Mouse (Mus musculus) kidney, adult 2 months (tissue): Measurements from ENCODE around the gene Car12. TPM values are rescaled to one million over a fixed set of nuclear protein-coding genes. Genes with fewer than 3 reads are reported as not detected.

ENCODE experiments used
- DNase-seq: peaks from one replicate; pipeline ENCODE4 v3.0.0; 2021
- H3K27ac ChIP-seq: fragments of 200-500 bp; 2 replicates; pipeline ENCODE4 v1.5.1; 2012; ENCODE audit warnings: low read depth, low read length, control low read depth, inconsistent platforms; ENCODE audit not compliant: insufficient read depth
- H3K27me3 ChIP-seq: fragments of 200-500 bp; replicated peaks from 2 replicates; pipeline ENCODE4 v1.6.1; 2012; ENCODE audit warnings: mild to moderate bottlenecking, moderate library complexity, low read length, inconsistent platforms; ENCODE audit not compliant: control insufficient read depth, insufficient read depth
- H3K36me3 ChIP-seq: fragments of 200-500 bp; 2 replicates; pipeline ENCODE4 v1.6.1; 2012; ENCODE audit warnings: mild to moderate bottlenecking, moderate library complexity, low read length, inconsistent platforms; ENCODE audit not compliant: control insufficient read depth, insufficient read depth
- H3K4me1 ChIP-seq: fragments of 200-500 bp; 2 replicates; pipeline ENCODE4 v1.6.1; 2011; ENCODE audit warnings: low read length; ENCODE audit not compliant: control insufficient read depth, insufficient read depth
- H3K4me3 ChIP-seq: fragments of 200-500 bp; 2 replicates; pipeline ENCODE4 v1.5.1; 2011; ENCODE audit warnings: mild to moderate bottlenecking, low read depth, low read length, control low read depth; ENCODE audit not compliant: insufficient read depth
- CTCF ChIP-seq: fragments of 200-500 bp; conservative IDR thresholded peaks from 2 replicates; pipeline ENCODE4 v1.5.1; 2011; ENCODE audit warnings: low read depth, mild to moderate bottlenecking, control low read depth, low read length, moderate library complexity, mixed read lengths; ENCODE audit not compliant: insufficient read depth, insufficient read length
- POLR2A ChIP-seq: fragments of 200-500 bp; IDR thresholded peaks from one replicate; pipeline ENCODE4 v1.6.1; 2011; ENCODE audit warnings: low read depth, low read length, control low read depth
- WGBS: fragments of 180-500 bp; shearing (Covaris S2); methylation state at CpG from one replicate; pipeline ENCODE4 v1.1.7; 2018; 5-methylcytosine and 5-hydroxymethylcytosine counted together
- polyA plus RNA-seq: library from polyadenylated mRNA; depleted of rRNA; stranded (reverse); fragments of >200 nt; gene quantifications from 2 replicates; pipeline ENCODE4 v1.2.3, GENCODE M21; 2012; rRNA removed

Gene Car12
- 295 and 328 TPM in 2 replicates for polyA plus RNA-seq

DNA sequence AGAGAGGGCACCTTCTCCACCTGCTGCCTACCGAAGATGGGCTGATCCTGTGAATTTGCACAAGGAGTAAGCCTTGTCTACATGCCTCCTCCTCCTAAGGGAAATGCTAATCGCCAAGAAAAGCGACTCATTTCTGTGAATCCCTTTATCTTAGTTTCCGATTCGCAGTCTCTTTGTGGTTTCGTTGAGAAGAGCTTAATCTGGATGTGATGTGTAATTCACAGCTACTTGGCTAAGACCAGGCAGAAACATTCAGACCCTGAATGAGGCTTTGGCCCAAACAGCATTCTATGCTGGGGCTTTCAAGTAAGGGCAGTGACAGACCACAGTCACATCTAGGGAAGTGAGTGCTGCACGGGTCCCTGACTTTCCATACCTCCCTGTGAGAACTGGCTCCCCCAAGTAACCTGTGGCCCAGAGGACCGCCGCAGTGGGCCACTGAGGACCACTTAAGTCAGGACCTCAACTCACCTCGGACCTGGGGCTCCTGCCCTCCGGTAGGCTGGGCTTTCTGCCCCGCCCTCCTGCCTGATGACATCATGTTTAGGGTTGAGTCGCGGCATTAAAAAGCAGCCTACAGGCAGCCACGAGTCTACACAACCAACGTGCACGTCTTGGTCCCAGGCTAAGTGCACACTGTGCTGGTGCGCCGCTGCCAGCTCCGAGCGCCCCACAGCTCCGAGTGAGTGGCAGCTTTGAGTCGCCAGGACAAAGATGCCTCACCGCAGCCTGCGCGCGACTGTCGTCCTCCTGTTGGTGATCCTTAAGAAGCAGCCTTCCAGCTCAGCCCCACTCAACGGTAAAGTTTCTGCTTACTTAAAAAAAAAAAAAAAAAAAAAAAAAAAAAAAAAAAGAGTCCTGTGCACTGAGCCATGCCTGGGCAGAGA is at the start of gene Car12:
Car12 (plus strand) TSS at position 552 of the 887 bp plus-strand sequence.
- DNase-seq: peak; percentile 72
- 15% methylated on average over 29 of the region's 29 CpGs for WGBS
- peak within 1 kb of the TSS; percentile 95 for H3K27ac ChIP-seq
- peaks cover 9% of the 10 kb centered on the region; the same call in 1 of the 2 replicates for H3K4me1 ChIP-seq
- TF ChIP-seq CTCF (no peak), POLR2A (peak; percentile 83)
- H3K4me3 ChIP-seq: peak within 1 kb of the TSS; percentile 48
- no peaks in the 10 kb centered on the region for H3K27me3 ChIP-seq
- H3K36me3 ChIP-seq: no peaks in the 10 kb centered on the region

DNA sequence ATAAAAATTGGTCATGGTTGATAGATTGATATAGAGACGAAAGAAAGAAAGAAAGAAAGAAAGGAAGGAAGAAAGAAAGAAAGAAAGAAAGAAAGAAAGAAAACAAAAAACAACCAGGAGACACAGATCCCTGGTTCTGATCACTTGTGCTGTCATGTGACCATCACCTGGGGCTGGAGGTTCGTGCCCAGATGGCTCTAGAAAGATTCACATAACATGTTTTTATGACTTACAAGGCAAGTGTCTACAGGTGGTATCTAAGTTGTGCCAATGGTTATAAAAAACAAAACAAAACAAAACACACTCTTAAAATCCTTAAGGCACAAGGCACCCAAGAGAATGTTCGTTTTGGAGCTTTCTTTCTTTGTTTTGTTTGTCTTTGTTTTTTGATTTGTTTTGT is 49.7 kb upstream of the Car12 start:
- Histone ChIP-seq H3K4me1 (peaks cover 3% of the 10 kb centered on the region; the same call in 1 of the 2 replicates), H3K27ac (no peak overlapping the region), H3K4me3 (no peak overlapping the region), H3K27me3 (no peaks in the 10 kb centered on the region), H3K36me3 (no peaks in the 10 kb centered on the region)
- DNase-seq: no peak
- WGBS: 83% methylated on average over 3 of the region's 3 CpGs
- no peak for TF ChIP-seq CTCF
- TF ChIP-seq POLR2A: no peak

DNA sequence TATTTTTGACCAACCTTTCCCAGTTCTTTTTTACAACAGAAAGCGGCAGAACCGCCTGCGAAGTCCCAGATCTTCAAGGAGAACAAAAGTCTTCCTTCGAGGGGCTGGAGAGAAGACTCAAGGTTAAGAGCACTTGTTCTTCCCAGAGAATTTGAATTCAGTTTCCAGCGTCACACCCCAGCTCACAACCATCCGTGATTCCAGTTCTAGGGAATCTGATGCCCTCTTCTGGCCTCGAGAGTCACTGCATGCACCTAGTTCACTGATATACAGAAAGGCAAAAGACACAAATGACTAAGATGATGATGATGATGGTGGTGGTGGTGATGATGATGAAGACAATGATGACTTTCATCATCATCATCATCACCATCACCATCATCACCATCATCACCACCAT is 48.9 kb upstream of the Car12 start:
- TF ChIP-seq POLR2A: no peak
- 0 out of 2 replicates have a peak, but pooled peaks have one; percentile 18 for TF ChIP-seq CTCF
- WGBS: 86% methylated on average over 7 of the region's 7 CpGs
- H3K4me3 ChIP-seq: no peak overlapping the region
- no peaks in the 10 kb centered on the region for H3K36me3 ChIP-seq
- no peak for DNase-seq
- H3K27me3 ChIP-seq: no peaks in the 10 kb centered on the region
- no peak overlapping the region for H3K27ac ChIP-seq
- H3K4me1 ChIP-seq: peaks cover 3% of the 10 kb centered on the region

DNA sequence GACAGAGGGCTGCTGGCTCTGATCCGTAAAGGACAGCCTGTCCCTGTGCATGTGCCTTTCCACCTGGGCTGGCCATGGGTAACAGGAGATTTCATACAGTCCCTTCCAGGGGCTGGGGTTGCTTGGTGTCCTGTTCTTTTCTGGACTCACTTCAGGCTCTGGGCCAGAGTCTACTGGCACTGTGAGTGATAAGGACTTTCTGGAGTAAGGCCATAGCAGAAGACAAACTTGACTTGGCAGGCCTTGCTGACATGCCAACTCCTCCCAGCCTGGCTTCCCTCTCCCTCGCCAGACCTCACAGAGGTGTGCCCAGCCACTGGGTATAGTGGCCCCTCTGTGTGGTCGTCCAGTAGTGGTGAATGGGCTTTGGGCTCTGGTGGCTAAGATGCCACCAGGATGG is 47.3 kb upstream of the Car12 start:
- Histone ChIP-seq H3K4me1 (peaks cover 6% of the 10 kb centered on the region), H3K27me3 (no peaks in the 10 kb centered on the region), H3K4me3 (no peak overlapping the region), H3K27ac (no peak overlapping the region), H3K36me3 (no peaks in the 10 kb centered on the region)
- no peak for DNase-seq
- WGBS: 60% methylated on average over 3 of the region's 3 CpGs
- TF ChIP-seq CTCF (no peak), POLR2A (no peak)

DNA sequence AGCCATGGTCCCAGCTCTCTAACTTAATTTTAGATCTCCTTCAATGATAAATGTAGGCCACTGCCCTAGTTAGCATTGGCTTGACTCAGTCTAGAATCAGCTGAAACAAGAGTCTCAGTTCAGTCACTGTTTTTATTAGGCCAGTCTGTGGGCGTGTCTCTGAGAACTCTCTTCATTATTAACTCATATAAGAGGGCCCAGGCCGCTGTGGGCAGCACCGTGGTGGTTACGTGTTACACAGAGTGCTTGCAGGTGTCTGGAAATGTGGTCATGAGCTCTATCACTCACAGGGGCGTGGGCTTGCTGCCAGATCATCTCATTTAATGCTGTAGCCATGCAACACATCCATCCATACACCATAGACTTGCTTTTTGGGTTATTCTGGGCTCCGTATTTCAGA is 46.4 kb upstream of the Car12 start:
- H3K36me3 ChIP-seq: no peaks in the 10 kb centered on the region
- H3K27ac ChIP-seq: no peak overlapping the region
- peaks cover 6% of the 10 kb centered on the region for H3K4me1 ChIP-seq
- no peak overlapping the region for H3K4me3 ChIP-seq
- H3K27me3 ChIP-seq: no peaks in the 10 kb centered on the region
- 60% methylated on average over 6 of the region's 6 CpGs for WGBS
- DNase-seq: peak; percentile 24
- no peak for TF ChIP-seq POLR2A
- no peak for TF ChIP-seq CTCF

DNA sequence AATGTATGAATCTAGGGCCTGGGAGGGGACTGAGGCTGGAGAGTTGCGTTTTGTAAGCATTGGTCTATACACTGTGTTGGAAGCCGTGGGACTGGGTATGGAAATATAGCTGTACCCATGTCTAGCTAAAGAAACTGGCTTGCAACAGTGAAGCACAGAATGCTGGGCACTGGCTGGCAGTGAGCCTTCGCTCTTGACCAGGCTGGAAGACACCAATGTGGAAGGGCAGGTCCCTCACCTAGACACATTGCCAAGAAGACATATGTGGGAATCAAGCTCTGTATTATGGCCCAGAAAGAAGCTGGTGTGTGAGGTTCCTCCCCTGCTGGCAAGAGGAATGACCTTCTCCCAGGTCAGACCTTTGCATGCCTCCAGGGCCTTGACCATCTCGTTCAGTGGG is 45.6 kb upstream of the Car12 start:
- TF ChIP-seq POLR2A (no peak), CTCF (no peak)
- Histone ChIP-seq H3K4me1 (peaks cover 6% of the 10 kb centered on the region), H3K27me3 (no peaks in the 10 kb centered on the region), H3K36me3 (no peaks in the 10 kb centered on the region), H3K4me3 (no peak overlapping the region), H3K27ac (no peak overlapping the region)
- DNase-seq: no peak
- 88% methylated on average over 4 of the region's 4 CpGs for WGBS

DNA sequence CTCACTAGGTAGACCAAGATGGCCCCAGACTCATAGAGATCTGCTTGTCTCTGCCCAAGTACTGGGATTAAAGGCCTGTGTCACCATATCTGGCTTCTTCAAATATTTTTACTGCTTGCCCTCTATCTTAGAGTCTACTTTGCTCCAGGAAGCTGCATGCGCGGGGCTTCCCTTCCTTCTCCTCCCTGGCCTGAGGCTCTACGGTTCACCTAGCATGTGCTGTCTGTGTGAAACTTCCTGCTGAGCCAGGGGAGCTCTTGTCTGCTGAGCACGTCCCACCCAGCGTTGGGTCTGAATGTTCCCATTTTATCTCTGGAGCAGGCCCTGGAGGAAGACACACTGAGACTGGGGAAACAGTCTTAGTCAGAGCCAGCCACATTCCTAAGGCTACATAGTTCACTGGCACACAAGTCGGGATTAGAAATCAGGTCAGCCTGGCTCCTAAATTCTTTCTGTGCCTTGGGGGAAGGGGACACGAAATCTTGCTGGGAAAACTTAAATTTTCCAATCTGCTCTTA is 43.9 kb upstream of the Car12 start:
- no peak overlapping the region for H3K27ac ChIP-seq
- DNase-seq: no peak
- H3K36me3 ChIP-seq: no peaks in the 10 kb centered on the region
- H3K27me3 ChIP-seq: no peaks in the 10 kb centered on the region
- no peak for TF ChIP-seq POLR2A
- TF ChIP-seq CTCF: no peak
- WGBS: 42% methylated on average over 7 of the region's 7 CpGs
- H3K4me3 ChIP-seq: no peak overlapping the region
- peaks cover 8% of the 10 kb centered on the region for H3K4me1 ChIP-seq
